Mouse (Mus musculus): ENCODE results near the gene Cxcl2. TPM values are rescaled to one million over a fixed set of nuclear protein-coding genes. Genes with fewer than 3 reads are reported as not detected.

Gene Cxcl2
- polyA plus RNA-seq, 1 experiment from 2014 or later = not detected

GRCm38 (mm10) chr5:90951475-90951874 is 47.8 kb downstream of the Cxcl2 start:
- Histone ChIP-seq H3K4me1 (ENCODE audit: control insufficient read depth, insufficient read depth, low read length) (no peaks in the 10 kb centered on the region), H3K4me3 (ENCODE audit: low read depth, low read length) (no peak overlapping the region), H3K27me3 (ENCODE audit: control insufficient read depth, insufficient read depth, low read length) (no peaks in the 10 kb centered on the region), H3K27ac (ENCODE audit: low read depth, low read length) (no peak overlapping the region), H3K9ac (replicated peaks; ENCODE audit: low read depth, low read length) (no peak overlapping the region), H3K4me2 (ENCODE audit: low read depth, low read length) (no peak overlapping the region), H3K9me3 (ENCODE audit: control insufficient read depth, low read length) (no peaks in the 10 kb centered on the region), H3K36me3 (ENCODE audit: control insufficient read depth, insufficient read depth, low read length) (peaks cover 2% of the 10 kb centered on the region; the same call in 1 of the 2 replicates)
- 30% methylated on average over 2 of the region's 2 CpGs for WGBS
- ATAC-seq (ENCODE audit: low read depth) = peak; percentile 90

- Histone ChIP-seq H3K36me3 (ENCODE audit: control insufficient read depth, insufficient read depth, low read length) (peaks cover 2% of the 10 kb centered on the region; the same call in 1 of the 2 replicates), H3K27me3 (ENCODE audit: control insufficient read depth, insufficient read depth, low read length) (no peaks in the 10 kb centered on the region), H3K27ac (ENCODE audit: low read depth, low read length) (no peak overlapping the region), H3K4me1 (ENCODE audit: control insufficient read depth, insufficient read depth, low read length) (no peaks in the 10 kb centered on the region), H3K4me3 (ENCODE audit: low read depth, low read length) (no peak overlapping the region), H3K9ac (replicated peaks; ENCODE audit: low read depth, low read length) (no peak overlapping the region), H3K9me3 (ENCODE audit: control insufficient read depth, low read length) (no peaks in the 10 kb centered on the region), H3K4me2 (ENCODE audit: low read depth, low read length) (no peak overlapping the region)
- WGBS = 83% methylated on average over 8 of the region's 8 CpGs
- peak; percentile 58; the same call in 1 of the 2 replicates for ATAC-seq (ENCODE audit: low read depth)
Observed at GRCm38 (mm10) chr5:90952731-90953481, 49.2 kb downstream of the Cxcl2 start.

Other genes with a start within 250 kb of the Cxcl2 start
- 0.21 and 0.28 TPM in 2 replicates for gene Cxcl5, start 144.5 kb upstream of the Cxcl2 start, polyA plus RNA-seq (2014; fragmentation: Nextera tagmentation; extraction: Ambion mirVana)
- gene Ppbp, start 135.4 kb upstream of the Cxcl2 start, polyA plus RNA-seq (2014; fragmentation: Nextera tagmentation; extraction: Ambion mirVana) = 0.82 TPM in 1 of 2 replicates, not detected in the other
- gene Pf4, start 131.4 kb upstream of the Cxcl2 start, polyA plus RNA-seq (2014; fragmentation: Nextera tagmentation; extraction: Ambion mirVana) = 3.2 and 44.9 TPM in 2 replicates
- not detected in 2 replicates for gene Cxcl3, start 117.8 kb upstream of the Cxcl2 start, polyA plus RNA-seq (2014; fragmentation: Nextera tagmentation; extraction: Ambion mirVana)
- gene Cxcl15, start 109.3 kb upstream of the Cxcl2 start, polyA plus RNA-seq (2014; fragmentation: Nextera tagmentation; extraction: Ambion mirVana) = not detected in 2 replicates
- gene Cxcl1, start 12.6 kb upstream of the Cxcl2 start, polyA plus RNA-seq (2014; fragmentation: Nextera tagmentation; extraction: Ambion mirVana) = 0.32 TPM in 1 of 2 replicates, not detected in the other
- 98.7 and 108 TPM in 2 replicates for gene Mthfd2l, start 27.2 kb downstream of the Cxcl2 start, polyA plus RNA-seq (2014; fragmentation: Nextera tagmentation; extraction: Ambion mirVana)
- gene Epgn, start 123.6 kb downstream of the Cxcl2 start, polyA plus RNA-seq (2014; fragmentation: Nextera tagmentation; extraction: Ambion mirVana) = 0.14 and 0.33 TPM in 2 replicates
- not detected in 2 replicates for gene Ereg, start 170.8 kb downstream of the Cxcl2 start, polyA plus RNA-seq (2014; fragmentation: Nextera tagmentation; extraction: Ambion mirVana)
- gene Areg, start 235.7 kb downstream of the Cxcl2 start, polyA plus RNA-seq (2014; fragmentation: Nextera tagmentation; extraction: Ambion mirVana) = 0.39 and 1.5 TPM in 2 replicates